Mouse (Mus musculus) thymus, adult 2 months (tissue): Measurements from ENCODE around the gene Itpr2. TPM values are rescaled to one million over a fixed set of nuclear protein-coding genes. Genes with fewer than 3 reads are reported as not detected.

Experiments used
- DNase-seq: peaks from one replicate; pipeline ENCODE4 v3.0.0; 2021
- H3K27ac ChIP-seq: fragments of 200-500 bp; 2 replicates; pipeline ENCODE4 v1.5.1; 2012; ENCODE audit warnings: low read length, control low read depth; ENCODE audit not compliant: control insufficient read depth, insufficient read depth
- H3K27me3 ChIP-seq: fragments of 200-500 bp; 2 replicates; pipeline ENCODE4 v1.6.1; 2012; ENCODE audit warnings: mild to moderate bottlenecking, low read length, moderate library complexity, mixed read lengths; ENCODE audit not compliant: control insufficient read depth, insufficient read depth
- H3K36me3 ChIP-seq: fragments of 200-500 bp; 2 replicates; pipeline ENCODE4 v1.6.1; 2012; ENCODE audit warnings: mild to moderate bottlenecking, low read length, moderate library complexity; ENCODE audit not compliant: control insufficient read depth, insufficient read depth
- H3K4me1 ChIP-seq: fragments of 200-500 bp; replicated peaks from 2 replicates; pipeline ENCODE4 v1.6.1; 2012; ENCODE audit warnings: low read length; ENCODE audit not compliant: control insufficient read depth, insufficient read depth
- H3K4me3 ChIP-seq: fragments of 200-500 bp; 2 replicates; pipeline ENCODE4 v1.5.1; 2012; ENCODE audit warnings: mild to moderate bottlenecking, low read length, control low read depth, moderate library complexity; ENCODE audit not compliant: control insufficient read depth, insufficient read depth
- CTCF ChIP-seq: fragments of 200-500 bp; IDR thresholded peaks from 2 replicates; pipeline ENCODE4 v1.5.1; 2012; ENCODE audit warnings: mild to moderate bottlenecking, control low read depth, low read length, moderate library complexity, borderline replicate concordance; ENCODE audit not compliant: control insufficient read depth, poor library complexity, insufficient read depth; ENCODE audit errors: extremely low read depth
- POLR2A ChIP-seq: fragments of 200-500 bp; IDR thresholded peaks from 2 replicates; pipeline ENCODE4 v1.6.1; 2012; ENCODE audit warnings: mild to moderate bottlenecking, low read length, control low read depth, moderate library complexity; ENCODE audit not compliant: control insufficient read depth, poor library complexity, insufficient read depth; ENCODE audit errors: extremely low read depth
- WGBS: fragments of 180-500 bp; shearing (Covaris S2); methylation state at CpG from one replicate; pipeline ENCODE4 v1.1.7; 2018; 5-methylcytosine and 5-hydroxymethylcytosine counted together
- polyA plus RNA-seq: library from polyadenylated mRNA; depleted of rRNA; stranded (reverse); fragments of >200 nt; gene quantifications from 2 replicates; pipeline ENCODE4 v1.2.3, GENCODE M21; 2012

Itpr2 gene
- polyA plus RNA-seq, 1 experiment = 60.3 TPM

DNA sequence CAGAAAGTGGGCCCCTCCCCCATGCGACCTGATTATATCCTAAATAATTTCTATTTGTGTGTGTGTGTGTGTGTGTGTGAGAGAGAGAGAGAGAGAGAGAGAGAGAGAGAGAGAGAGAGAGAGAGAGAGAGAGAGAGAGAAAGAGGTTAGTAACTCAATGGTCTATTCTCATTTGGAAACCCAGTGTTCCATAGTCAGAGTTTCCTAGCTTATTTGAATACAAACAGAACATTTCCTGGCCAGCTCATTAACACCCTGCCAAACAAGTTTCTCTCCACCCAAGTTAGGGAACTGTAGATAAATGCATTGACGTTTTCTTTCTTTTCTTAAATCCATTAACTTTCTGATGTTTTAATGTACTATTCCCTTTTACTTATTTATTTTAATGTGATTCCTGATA lies 36.0 kb upstream of the Itpr2 start:
- TF ChIP-seq POLR2A = no peak
- no peak for TF ChIP-seq CTCF
- 79% methylated on average over 2 of the region's 2 CpGs for WGBS
- no peaks in the 10 kb centered on the region for H3K36me3 ChIP-seq

GRCm38 (mm10) chr6:146537111-146537510 lies 35.1 kb upstream of the Itpr2 start:
- H3K27me3 ChIP-seq = no peaks in the 10 kb centered on the region
- no peak for DNase-seq
- H3K27ac ChIP-seq = no peak overlapping the region
- TF ChIP-seq POLR2A (no peak), CTCF (no peak)
- H3K36me3 ChIP-seq = no peaks in the 10 kb centered on the region
- H3K4me1 ChIP-seq = no peaks in the 10 kb centered on the region
- WGBS = 97% methylated on average over 4 of the region's 4 CpGs
- H3K4me3 ChIP-seq = no peak overlapping the region

More for the DNA sequence above, 36.0 kb upstream of the Itpr2 start:
- Histone ChIP-seq H3K4me1 (no peaks in the 10 kb centered on the region), H3K27me3 (no peaks in the 10 kb centered on the region), H3K4me3 (no peak overlapping the region), H3K27ac (no peak overlapping the region)
- no peak for DNase-seq

GRCm38 (mm10) chr6:146535501-146535900 lies 33.5 kb upstream of the Itpr2 start:
- no peak overlapping the region for H3K27ac ChIP-seq
- DNase-seq = no peak
- no peak for TF ChIP-seq CTCF
- no peak for TF ChIP-seq POLR2A
- no peak overlapping the region for H3K4me3 ChIP-seq
- H3K27me3 ChIP-seq = no peaks in the 10 kb centered on the region
- 95% methylated on average over 5 of the region's 5 CpGs for WGBS
- H3K4me1 ChIP-seq = peaks cover 5% of the 10 kb centered on the region
- H3K36me3 ChIP-seq = no peaks in the 10 kb centered on the region

DNA sequence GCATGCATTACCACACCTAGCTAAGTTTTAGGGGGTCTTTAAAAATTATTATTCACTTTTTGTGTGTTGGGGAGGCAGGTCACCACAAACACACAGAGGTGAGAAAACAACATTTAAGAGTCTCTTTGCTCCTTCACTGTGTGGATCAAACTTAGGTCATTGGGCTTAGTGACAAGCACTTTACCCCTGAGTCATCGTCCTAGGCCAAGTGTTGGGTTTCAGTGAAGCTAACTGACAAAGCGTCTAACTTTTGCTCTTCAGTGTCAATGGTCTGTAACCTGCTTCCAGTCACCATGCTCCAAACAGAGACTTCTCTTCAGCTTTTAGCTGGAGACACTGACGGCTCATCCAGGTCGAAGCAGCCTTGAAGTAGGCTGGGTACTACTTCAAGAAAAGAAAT lies 31.1 kb upstream of the Itpr2 start:
- Histone ChIP-seq H3K27me3 (no peaks in the 10 kb centered on the region), H3K36me3 (no peaks in the 10 kb centered on the region), H3K4me1 (peaks cover 13% of the 10 kb centered on the region), H3K4me3 (no peak overlapping the region), H3K27ac (no peak overlapping the region)
- TF ChIP-seq CTCF (no peak), POLR2A (no peak)
- no peak for DNase-seq
- WGBS = 87% methylated on average over 4 of the region's 4 CpGs

GRCm38 (mm10) chr6:146530769-146531168 lies 28.7 kb upstream of the Itpr2 start:
- TF ChIP-seq POLR2A (no peak), CTCF (no peak)
- H3K4me3 ChIP-seq = no peak overlapping the region
- no peaks in the 10 kb centered on the region for H3K36me3 ChIP-seq
- H3K4me1 ChIP-seq = peaks cover 13% of the 10 kb centered on the region
- no peaks in the 10 kb centered on the region for H3K27me3 ChIP-seq
- WGBS = 48% methylated on average over 5 of the region's 5 CpGs
- H3K27ac ChIP-seq = no peak overlapping the region
- no peak for DNase-seq

DNA sequence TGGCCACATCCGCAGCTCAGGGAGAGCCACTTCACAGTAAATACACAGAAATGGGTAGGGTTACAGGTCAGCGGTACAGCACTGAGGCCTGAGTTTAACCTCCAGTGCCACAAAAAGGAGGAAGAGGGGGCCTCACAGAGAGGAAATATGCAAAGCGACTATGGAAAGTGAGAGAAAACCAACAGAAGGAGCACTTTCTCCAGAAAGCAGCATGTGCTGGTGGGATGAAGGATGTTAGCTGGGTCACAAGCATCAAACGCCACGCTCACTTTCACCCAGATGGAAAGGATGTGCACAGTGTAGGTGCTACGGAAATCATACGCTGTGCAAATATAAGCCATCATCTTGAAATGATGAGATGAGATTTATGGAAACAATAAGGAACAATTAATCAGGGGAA lies 28.3 kb upstream of the Itpr2 start:
- DNase-seq = no peak
- no peaks in the 10 kb centered on the region for H3K27me3 ChIP-seq
- H3K36me3 ChIP-seq = no peaks in the 10 kb centered on the region
- H3K4me3 ChIP-seq = no peak overlapping the region
- 78% methylated on average over 7 of the region's 7 CpGs for WGBS
- H3K27ac ChIP-seq = no peak overlapping the region
- TF ChIP-seq POLR2A (no peak), CTCF (no peak)
- H3K4me1 ChIP-seq = peaks cover 13% of the 10 kb centered on the region

GRCm38 (mm10) chr6:146527537-146527936 lies 25.5 kb upstream of the Itpr2 start:
- no peaks in the 10 kb centered on the region for H3K27me3 ChIP-seq
- no peak for TF ChIP-seq POLR2A
- TF ChIP-seq CTCF = no peak
- no peak overlapping the region for H3K4me3 ChIP-seq
- H3K4me1 ChIP-seq = peaks cover 13% of the 10 kb centered on the region
- DNase-seq = no peak
- WGBS = 98% methylated on average over 2 of the region's 2 CpGs
- H3K27ac ChIP-seq = no peak overlapping the region
- H3K36me3 ChIP-seq = no peaks in the 10 kb centered on the region
